Mouse (Mus musculus): ENCODE results near the gene Hoxa7. TPM values are rescaled to one million over a fixed set of nuclear protein-coding genes. Genes with fewer than 3 reads are reported as not detected.
A peak's percentile ranks its signal among the peaks of the same experiment; 100 is the strongest.

Gene Hoxa7
- total RNA-seq, 1 experiment = 0.89 TPM

- TF ChIP-seq ZC3H11A (IDR thresholded peaks at IDR 0.05; ENCODE audit: borderline replicate concordance, low read depth, low read length) (no peak), ZNF384 (IDR thresholded peaks at IDR 0.05; ENCODE audit: low read depth, low read length) (no peak), CHD2 (IDR thresholded peaks at IDR 0.05; ENCODE audit: low read depth, low read length) (no peak), MAFK (IDR thresholded peaks at IDR 0.05; ENCODE audit: insufficient read depth, low read depth, low read length) (no peak)
- no peaks in the 10 kb centered on the region for H3K9me3 ChIP-seq (ENCODE audit: control insufficient read depth, insufficient read depth, low read depth, low read length)
- DNase-seq (ENCODE audit: low read depth, low spot score) = no peak
- peaks cover 0 to 4% of the 10 kb centered on the region in 2 experiments; a peak in 1 of 4 replicates for H3K4me1 ChIP-seq (ENCODE audit: control insufficient read depth in 2 of 2, insufficient read depth in 2 of 2, low read length in 2 of 2, poor library complexity in 1 of 2)
- no peak overlapping the region for H3K4me3 ChIP-seq (ENCODE audit: insufficient read depth in 1 of 2, low read depth in 1 of 2, low read length in 2 of 2, poor library complexity in 1 of 2, severe bottlenecking in 1 of 2)
- H3K9ac ChIP-seq (ENCODE audit: insufficient read depth, low read depth, low read length, poor library complexity, severe bottlenecking) = no peak overlapping the region
- in situ Hi-C loops (cut with MboI; ENCODE audit: low sequenced_read_pairs in 2 of 2, unreplicated experiment in 2 of 2) = loop anchor here in 1 of 2 experiments (25.0 kb wide), 1 partner anchor 602 kb away; no protein-coding TSS in a partner anchor
- no peaks in the 10 kb centered on the region for H3K36me3 ChIP-seq (ENCODE audit: control insufficient read depth, insufficient read depth, low read length, poor library complexity, severe bottlenecking)
- no peak overlapping the region for H3K27ac ChIP-seq (ENCODE audit: insufficient read depth, low read depth, low read length, poor library complexity, severe bottlenecking)
Observed at GRCm38 (mm10) chr6:52214271-52214670, 7.4 kb downstream of the Hoxa7 start.

GRCm38 (mm10) chr6:52213119-52213986 is 8.3 kb downstream of the Hoxa7 start, which contains the start of the genes Hoxa3 and Gm28308:
Gene Hoxa3, minus strand, starts transcription at chr6:52213336.
Gene Gm28308, minus strand, starts transcription at chr6:52213339.
- no peak within 1 kb of the TSS for H3K27ac ChIP-seq (ENCODE audit: insufficient read depth, low read depth, low read length, poor library complexity, severe bottlenecking)
- no peaks in the 10 kb centered on the region for H3K9me3 ChIP-seq (ENCODE audit: control insufficient read depth, insufficient read depth, low read depth, low read length)
- H3K9ac ChIP-seq (ENCODE audit: insufficient read depth, low read depth, low read length, poor library complexity, severe bottlenecking) = no peak within 1 kb of the TSS
- in situ Hi-C loops (cut with MboI; ENCODE audit: low sequenced_read_pairs in 2 of 2, unreplicated experiment in 2 of 2) = loop anchor here in 1 of 2 experiments (25.0 kb wide), 1 partner anchor 601 kb away; no protein-coding TSS in a partner anchor
- H3K4me3 ChIP-seq (ENCODE audit: insufficient read depth in 1 of 2, low read depth in 1 of 2, low read length in 2 of 2, poor library complexity in 1 of 2, severe bottlenecking in 1 of 2) = no peak within 1 kb of the TSS
- DNase-seq (ENCODE audit: low read depth, low spot score) = no peak
- TF ChIP-seq ZNF384 (IDR thresholded peaks at IDR 0.05; ENCODE audit: low read depth, low read length) (peak; percentile 80), MAFK (IDR thresholded peaks at IDR 0.05; ENCODE audit: insufficient read depth, low read depth, low read length) (no peak)
- H3K4me1 ChIP-seq (ENCODE audit: control insufficient read depth in 2 of 2, insufficient read depth in 2 of 2, low read length in 2 of 2, poor library complexity in 1 of 2) = peaks cover 0 to 4% of the 10 kb centered on the region in 2 experiments; a peak in 1 of 4 replicates
- no peaks in the 10 kb centered on the region for H3K36me3 ChIP-seq (ENCODE audit: control insufficient read depth, insufficient read depth, low read length, poor library complexity, severe bottlenecking)

DNA sequence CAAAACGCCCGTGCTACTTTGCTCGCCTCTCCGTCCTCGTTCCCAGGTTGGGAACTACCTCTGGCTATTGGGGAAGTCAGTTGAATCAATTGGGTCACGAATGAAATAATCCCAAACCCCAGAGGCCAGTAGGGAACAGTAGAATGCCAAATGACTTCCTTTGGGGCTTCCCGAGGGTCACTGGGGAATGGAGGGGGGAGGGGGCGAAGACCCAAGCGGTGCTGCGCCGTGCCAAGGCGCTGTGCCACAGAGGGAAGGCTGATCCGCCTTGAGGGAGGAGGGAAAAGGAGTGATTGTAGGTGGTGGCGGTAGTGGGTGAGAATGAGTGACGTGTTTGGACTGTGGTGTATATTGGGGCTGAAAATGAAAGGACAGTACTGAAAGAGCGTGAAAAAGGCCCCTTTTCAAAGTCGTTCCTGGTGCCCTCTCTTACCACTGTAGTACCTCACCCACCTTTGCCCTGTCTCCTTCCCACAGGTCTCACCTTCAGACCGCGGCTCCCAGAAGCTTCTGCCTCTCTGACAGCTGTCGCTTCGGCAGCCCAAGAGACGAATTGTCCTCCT is 9.0 kb downstream of the Hoxa7 start:
- Histone ChIP-seq H3K27ac (ENCODE audit: insufficient read depth, low read depth, low read length, poor library complexity, severe bottlenecking) (no peak overlapping the region), H3K9ac (ENCODE audit: insufficient read depth, low read depth, low read length, poor library complexity, severe bottlenecking) (no peak overlapping the region), H3K4me1 (ENCODE audit: control insufficient read depth in 2 of 2, insufficient read depth in 2 of 2, low read length in 2 of 2, poor library complexity in 1 of 2) (peaks cover 0 to 4% of the 10 kb centered on the region in 2 experiments; a peak in 1 of 4 replicates), H3K9me3 (ENCODE audit: control insufficient read depth, insufficient read depth, low read depth, low read length) (no peaks in the 10 kb centered on the region), H3K4me3 (ENCODE audit: insufficient read depth in 1 of 2, low read depth in 1 of 2, low read length in 2 of 2, poor library complexity in 1 of 2, severe bottlenecking in 1 of 2) (no peak overlapping the region), H3K36me3 (ENCODE audit: control insufficient read depth, insufficient read depth, low read length, poor library complexity, severe bottlenecking) (no peaks in the 10 kb centered on the region)
- no peak for DNase-seq (ENCODE audit: low read depth, low spot score)
- in situ Hi-C loops (cut with MboI; ENCODE audit: low sequenced_read_pairs in 2 of 2, unreplicated experiment in 2 of 2) = loop anchor here in 1 of 2 experiments (25.0 kb wide), 1 partner anchor 600 kb away; no protein-coding TSS in a partner anchor
- TF ChIP-seq HCFC1 (IDR thresholded peaks at IDR 0.05; ENCODE audit: borderline replicate concordance, insufficient read depth, low read length) (no peak), MAFK (IDR thresholded peaks at IDR 0.05; ENCODE audit: insufficient read depth, low read depth, low read length) (no peak), ZC3H11A (IDR thresholded peaks at IDR 0.05; ENCODE audit: borderline replicate concordance, low read depth, low read length) (no peak), ZNF384 (IDR thresholded peaks at IDR 0.05; ENCODE audit: low read depth, low read length) (no peak), CHD2 (IDR thresholded peaks at IDR 0.05; ENCODE audit: low read depth, low read length) (no peak)

- H3K27ac ChIP-seq (ENCODE audit: insufficient read depth, low read depth, low read length, poor library complexity, severe bottlenecking) = no peak overlapping the region
- H3K4me1 ChIP-seq (ENCODE audit: control insufficient read depth in 2 of 2, insufficient read depth in 2 of 2, low read length in 2 of 2, poor library complexity in 1 of 2) = peaks cover 0 to 4% of the 10 kb centered on the region in 2 experiments; a peak in 1 of 4 replicates
- no peak for DNase-seq (ENCODE audit: low read depth, low spot score)
- in situ Hi-C loops (cut with MboI; ENCODE audit: low sequenced_read_pairs in 2 of 2, unreplicated experiment in 2 of 2) = loop anchor here in 1 of 2 experiments (25.0 kb wide), 1 partner anchor 600 kb away; no protein-coding TSS in a partner anchor
- H3K4me3 ChIP-seq (ENCODE audit: insufficient read depth in 1 of 2, low read depth in 1 of 2, low read length in 2 of 2, poor library complexity in 1 of 2, severe bottlenecking in 1 of 2) = no peak overlapping the region
- H3K9me3 ChIP-seq (ENCODE audit: control insufficient read depth, insufficient read depth, low read depth, low read length) = no peaks in the 10 kb centered on the region
- no peak for TF ChIP-seq ZNF384 (IDR thresholded peaks at IDR 0.05; ENCODE audit: low read depth, low read length)
- TF ChIP-seq MAFK (IDR thresholded peaks at IDR 0.05; ENCODE audit: insufficient read depth, low read depth, low read length) = no peak
- TF ChIP-seq HCFC1 (IDR thresholded peaks at IDR 0.05; ENCODE audit: borderline replicate concordance, insufficient read depth, low read length) = no peak
- TF ChIP-seq ZC3H11A (IDR thresholded peaks at IDR 0.05; ENCODE audit: borderline replicate concordance, low read depth, low read length) = no peak
- no peak for TF ChIP-seq CHD2 (IDR thresholded peaks at IDR 0.05; ENCODE audit: low read depth, low read length)
- H3K36me3 ChIP-seq (ENCODE audit: control insufficient read depth, insufficient read depth, low read length, poor library complexity, severe bottlenecking) = no peaks in the 10 kb centered on the region
- no peak overlapping the region for H3K9ac ChIP-seq (ENCODE audit: insufficient read depth, low read depth, low read length, poor library complexity, severe bottlenecking)
Observed at GRCm38 (mm10) chr6:52211961-52212360, 9.7 kb downstream of the Hoxa7 start.

Data from ES-E14 (cell line).